Mouse (Mus musculus) monocyte, adult 2 months (primary cell): ENCODE data around the gene Nenf.

Source experiments
- DNase-seq, 2 experiments: peaks; one replicate each; pipeline ENCODE4 v3.0.0; 2022; ENCODE audit warnings: low spot score in 2 of 2, low read depth in 1 of 2

Nenf gene

GRCm38 (mm10) chr1:191323381-191323780 is 5.4 kb upstream of the Nenf start:
- no peak for DNase-seq

GRCm38 (mm10) chr1:191318686-191319085 is 692 bp upstream of the Nenf start:
- DNase-seq, result no peak

DNA sequence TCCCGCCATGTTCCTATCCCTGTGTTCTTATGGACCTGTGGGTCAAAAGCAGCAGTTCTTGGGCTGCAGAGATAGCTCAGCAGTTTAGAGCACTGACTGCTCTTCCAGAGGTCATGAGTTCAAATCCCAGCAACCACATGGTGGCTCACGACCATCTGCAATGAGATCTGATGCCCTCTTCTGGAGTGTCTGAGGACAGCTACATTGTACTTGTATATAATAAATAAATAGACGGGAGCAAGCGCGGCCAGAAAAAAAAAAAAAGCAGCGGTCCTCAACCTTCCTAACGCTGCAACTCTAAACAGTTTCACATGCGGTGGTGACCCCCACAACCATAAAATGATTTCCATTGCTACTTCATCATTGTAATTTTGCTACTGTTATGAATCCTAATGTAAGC is 1.2 kb downstream of the Nenf start:
- no peak for DNase-seq

GRCm38 (mm10) chr1:191313926-191314325 is 4.1 kb downstream of the Nenf start:
- no peak for DNase-seq

DNA sequence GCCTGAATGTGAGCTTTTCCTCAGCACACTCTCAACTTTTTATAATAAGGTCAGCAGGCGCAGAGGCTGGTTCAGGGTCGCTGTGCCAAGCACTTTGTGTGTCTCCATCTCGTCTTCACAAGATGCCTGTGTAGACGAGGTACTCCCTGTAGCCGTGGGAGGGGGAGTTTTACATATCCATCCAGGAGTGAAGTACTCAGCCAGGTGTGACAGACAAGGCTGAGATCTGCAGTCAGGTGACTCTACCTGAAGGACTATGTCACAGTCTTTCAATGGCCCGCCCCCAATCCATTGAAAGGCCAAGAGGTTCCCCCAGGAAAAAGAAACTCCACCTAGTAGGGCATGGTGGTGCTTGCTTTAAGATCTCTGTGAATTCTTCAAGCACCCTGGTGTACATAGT is 4.8 kb downstream of the Nenf start:
- no peak for DNase-seq

DNA sequence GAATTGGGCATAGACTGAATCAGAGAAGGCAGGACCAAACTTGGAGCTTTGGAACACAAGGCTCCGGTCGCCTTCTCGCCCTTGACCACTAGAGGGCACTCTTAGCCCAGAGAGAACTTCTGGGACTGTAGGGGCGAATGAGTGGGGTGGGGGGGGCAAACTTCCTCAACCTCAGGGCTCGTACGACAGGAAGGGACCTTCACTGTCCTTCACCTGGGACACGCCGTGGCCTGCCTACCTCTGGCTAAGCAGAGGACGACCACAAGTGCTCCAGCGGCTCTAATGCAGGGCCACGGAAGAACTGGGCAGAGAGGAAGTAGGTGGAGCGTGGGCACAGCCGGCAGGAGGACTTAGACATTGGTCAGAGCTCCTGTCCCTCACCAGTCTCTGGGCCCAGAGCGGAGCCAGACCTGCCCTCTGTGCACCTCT is 5.5 kb downstream of the Nenf start:
- peak; percentile 45 to 71 for DNase-seq

DNA sequence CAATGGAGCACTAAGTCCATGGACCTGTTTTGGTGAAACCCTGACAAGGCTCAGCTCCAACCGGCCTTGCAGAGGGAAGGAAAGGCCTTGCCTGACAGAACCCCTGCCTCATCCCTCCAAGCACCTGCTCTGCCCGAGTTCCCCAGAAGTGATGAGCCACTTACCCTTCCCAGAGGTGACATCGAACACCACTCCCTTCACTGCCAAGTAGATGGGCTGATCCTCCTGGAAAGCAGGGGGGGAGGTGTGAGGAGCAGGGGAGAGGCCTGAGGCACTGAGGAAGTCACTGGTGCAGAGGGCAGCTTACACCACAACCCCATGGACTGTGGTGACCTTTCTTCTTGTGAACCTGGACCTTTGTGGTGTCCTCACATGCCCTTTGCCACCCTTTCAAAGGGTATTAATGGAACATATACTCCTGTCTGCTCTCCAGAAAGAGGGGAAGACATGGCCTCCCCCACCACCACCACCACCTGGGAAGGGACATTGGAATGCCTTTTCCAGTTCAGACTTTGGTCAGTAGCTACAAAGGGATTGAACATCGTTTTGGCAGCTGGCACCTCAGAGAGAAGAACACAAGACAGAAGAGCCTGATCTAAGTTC is 6.6 kb downstream of the Nenf start:
- DNase-seq, result no peak

- DNase-seq, result no peak
These were observed 10.1 kb downstream of the Nenf start for GRCm38 (mm10) chr1:191307766-191308455.

GRCm38 (mm10) chr1:191306316-191306715 is 11.7 kb downstream of the Nenf start:
- DNase-seq, result no peak

DNA sequence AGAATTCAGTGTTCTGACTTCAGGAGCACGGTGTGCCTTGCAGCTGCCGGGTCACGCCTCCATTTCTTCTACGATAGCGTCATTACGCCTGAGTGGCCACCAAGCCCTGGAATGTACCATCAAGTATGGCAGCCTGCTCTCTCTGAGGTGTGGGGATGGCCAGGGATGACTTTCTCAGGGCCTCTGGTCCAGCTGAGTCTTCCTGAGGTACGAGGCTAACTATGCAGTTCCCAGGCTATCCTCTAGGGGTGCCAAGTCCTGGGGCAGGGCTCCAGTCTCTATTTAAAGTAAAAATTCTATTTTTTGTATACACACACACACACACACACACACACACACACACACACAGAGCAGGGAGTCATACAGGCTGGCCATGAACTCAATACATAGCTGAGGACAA is 12.4 kb downstream of the Nenf start:
- DNase-seq, result no peak

- no peak for DNase-seq
These were observed 13.8 kb downstream of the Nenf start for GRCm38 (mm10) chr1:191304216-191304615.

GRCm38 (mm10) chr1:191303736-191304135 is 14.3 kb downstream of the Nenf start:
- DNase-seq, result no peak

DNA sequence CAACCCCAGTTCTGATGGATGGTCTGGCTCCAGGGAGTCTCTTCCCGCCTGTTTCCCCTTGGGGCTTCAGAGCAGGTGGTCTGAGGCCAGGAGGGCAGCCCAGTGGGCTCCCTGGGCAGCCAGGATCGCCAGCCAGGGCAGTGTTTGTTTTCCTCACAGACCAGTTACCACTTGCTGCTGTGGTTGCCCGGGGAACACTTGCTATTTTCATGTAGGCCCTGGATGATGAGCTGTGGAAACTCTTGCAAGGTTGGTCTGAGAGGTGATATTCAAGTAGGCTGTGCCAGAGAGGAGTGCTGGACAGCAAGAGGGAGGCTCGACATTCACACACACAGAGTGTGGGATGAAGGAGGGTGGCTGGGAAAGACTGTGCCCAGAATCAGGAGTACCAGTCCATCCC is 16.1 kb downstream of the Nenf start:
- no peak for DNase-seq

GRCm38 (mm10) chr1:191299215-191299942 is 18.6 kb downstream of the Nenf start:
- no peak for DNase-seq

- DNase-seq, result no peak
These were observed 19.7 kb downstream of the Nenf start for GRCm38 (mm10) chr1:191298304-191298703.

DNA sequence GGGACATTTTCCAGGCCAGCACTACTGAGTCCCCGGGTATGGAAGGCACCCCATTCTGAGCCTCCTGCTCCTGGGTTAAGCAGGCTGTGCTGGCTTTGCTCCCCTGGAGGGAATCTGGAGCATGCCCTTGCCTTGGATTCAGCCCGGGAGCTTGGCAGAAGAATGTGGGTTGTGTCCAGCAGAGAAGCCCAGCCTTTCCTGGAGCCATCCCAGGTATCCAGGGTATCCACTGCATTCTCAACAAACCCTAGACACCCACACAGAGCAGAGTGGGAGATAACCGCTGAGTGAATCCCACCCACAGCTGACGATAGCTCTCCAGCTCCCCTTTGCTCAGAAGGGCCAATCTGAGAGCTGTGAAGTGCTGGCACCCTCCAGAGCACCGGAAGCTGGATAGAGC is 21.5 kb downstream of the Nenf start:
- no peak for DNase-seq

DNA sequence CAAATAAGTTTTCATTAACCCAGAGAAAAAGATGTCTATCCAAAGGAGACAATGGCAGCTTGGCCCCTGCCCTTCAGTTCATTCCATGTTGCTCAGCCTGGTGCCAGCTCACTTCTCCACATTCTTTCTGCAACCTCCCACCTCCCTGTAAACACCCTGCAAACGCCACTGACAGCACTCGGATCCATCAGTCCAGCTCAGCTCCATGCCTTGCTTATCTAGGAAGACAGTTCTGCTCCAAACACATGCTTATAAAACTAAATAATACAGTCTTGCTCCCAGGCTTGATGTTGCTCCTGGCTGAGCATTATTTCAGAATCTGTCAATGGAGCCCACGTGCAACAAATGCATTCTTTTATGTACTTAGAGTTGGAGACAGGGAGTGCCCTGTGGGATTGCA is 22.2 kb downstream of the Nenf start:
- no peak for DNase-seq

- no peak for DNase-seq
These were observed 23.8 kb downstream of the Nenf start for GRCm38 (mm10) chr1:191293996-191294795.

DNA sequence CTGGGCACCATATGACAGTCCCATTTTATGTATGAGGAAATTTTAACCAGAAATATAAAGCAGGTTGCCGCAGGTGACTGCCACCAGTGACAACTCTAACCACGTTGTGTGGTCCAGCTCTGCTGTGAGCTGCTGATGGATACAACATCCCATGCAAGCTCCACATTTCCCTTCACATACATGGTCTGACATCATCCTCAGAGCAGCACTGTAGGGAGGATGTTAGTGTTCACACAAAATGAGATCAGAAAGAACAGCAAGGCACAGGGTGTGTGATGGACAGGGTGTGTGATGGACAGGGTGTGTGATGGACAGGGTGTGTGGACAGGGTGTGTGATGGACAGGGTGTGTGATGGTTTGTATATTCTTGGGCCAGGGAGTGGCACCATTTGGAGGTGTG is 24.9 kb downstream of the Nenf start:
- DNase-seq, result no peak

- no peak for DNase-seq
These were observed 25.6 kb downstream of the Nenf start for GRCm38 (mm10) chr1:191292348-191292747.

- DNase-seq, result peak; percentile 50 to 74
These were observed 29.2 kb downstream of the Nenf start for GRCm38 (mm10) chr1:191288762-191289161.

- DNase-seq, result no peak
These were observed 33.5 kb downstream of the Nenf start for GRCm38 (mm10) chr1:191284502-191284901.
